Mouse (Mus musculus) left cerebral cortex, adult 18-20 months (tissue): ENCODE data around the gene Nsrp1. TPM values are rescaled to one million over a fixed set of nuclear protein-coding genes. Genes with fewer than 3 reads are reported as not detected.

Source experiments
- DNase-seq, 2 experiments: peaks; one replicate each; pipeline ENCODE4 v3.0.0; 2021 to 2022; ENCODE audit warnings: low spot score in 2 of 2, mixed read lengths in 1 of 2
- total RNA-seq, 2 experiments: library from RNA; stranded (reverse); gene quantifications; 2 replicates each; pipeline ENCODE4 v1.2.3; 2021

Gene Nsrp1
- total RNA-seq, 2 experiments from 2014 or later = 19.3 to 19.7 TPM

- no peak for DNase-seq
These were observed 16.3 kb downstream of the Nsrp1 start for GRCm38 (mm10) chr11:77061951-77062350.

GRCm38 (mm10) chr11:77042816-77043215 is 35.4 kb downstream of the Nsrp1 start:
- no peak for DNase-seq

GRCm38 (mm10) chr11:77041891-77042290 is 36.3 kb downstream of the Nsrp1 start:
- DNase-seq = no peak

GRCm38 (mm10) chr11:77031151-77031934 is 46.9 kb downstream of the Nsrp1 start:
- no peak for DNase-seq

- DNase-seq = no peak
These were observed 50.1 kb downstream of the Nsrp1 start for GRCm38 (mm10) chr11:77028157-77028556.

GRCm38 (mm10) chr11:77026559-77026958 is 51.7 kb downstream of the Nsrp1 start:
- DNase-seq = no peak

GRCm38 (mm10) chr11:77021749-77022396 is 56.4 kb downstream of the Nsrp1 start:
- DNase-seq = no peak

- DNase-seq = no peak
These were observed 58.7 kb downstream of the Nsrp1 start for GRCm38 (mm10) chr11:77019539-77019938.

GRCm38 (mm10) chr11:77018046-77018445 is 60.2 kb downstream of the Nsrp1 start:
- DNase-seq = no peak

GRCm38 (mm10) chr11:77010762-77011475 is 67.3 kb downstream of the Nsrp1 start:
- no peak for DNase-seq

- no peak for DNase-seq
These were observed 68.9 kb downstream of the Nsrp1 start for GRCm38 (mm10) chr11:77009069-77010025.

GRCm38 (mm10) chr11:77006616-77007015 is 71.6 kb downstream of the Nsrp1 start:
- DNase-seq = no peak

GRCm38 (mm10) chr11:77005881-77006280 is 72.4 kb downstream of the Nsrp1 start:
- DNase-seq = no peak

GRCm38 (mm10) chr11:77002361-77002760 is 75.9 kb downstream of the Nsrp1 start:
- no peak for DNase-seq

GRCm38 (mm10) chr11:77000741-77001140 is 77.5 kb downstream of the Nsrp1 start:
- DNase-seq = no peak

- DNase-seq = peak in 1 of 2 experiments; percentile 10
These were observed 79.5 kb downstream of the Nsrp1 start for GRCm38 (mm10) chr11:76998705-76999226.

- no peak for DNase-seq
These were observed 80.1 kb downstream of the Nsrp1 start, which contains the start of gene Slc6a4 for GRCm38 (mm10) chr11:76997916-76998704. Gene Slc6a4 (plus strand): TSS chr11:76998603.

- DNase-seq = peak; percentile 73 to 77
These were observed 80.9 kb downstream of the Nsrp1 start for GRCm38 (mm10) chr11:76997305-76997704.

GRCm38 (mm10) chr11:76995966-76996672 is 82.1 kb downstream of the Nsrp1 start:
- DNase-seq = peak in 1 of 2 experiments; percentile 29
